Mouse (Mus musculus): ENCODE measurements at regions not wholly inside any gene's neighbourhood (a gene's known extent, or its start where the extent isn't known, plus 50 kb on each side); places are given as distances from the start of the nearest gene placed in this dataset.

DNA sequence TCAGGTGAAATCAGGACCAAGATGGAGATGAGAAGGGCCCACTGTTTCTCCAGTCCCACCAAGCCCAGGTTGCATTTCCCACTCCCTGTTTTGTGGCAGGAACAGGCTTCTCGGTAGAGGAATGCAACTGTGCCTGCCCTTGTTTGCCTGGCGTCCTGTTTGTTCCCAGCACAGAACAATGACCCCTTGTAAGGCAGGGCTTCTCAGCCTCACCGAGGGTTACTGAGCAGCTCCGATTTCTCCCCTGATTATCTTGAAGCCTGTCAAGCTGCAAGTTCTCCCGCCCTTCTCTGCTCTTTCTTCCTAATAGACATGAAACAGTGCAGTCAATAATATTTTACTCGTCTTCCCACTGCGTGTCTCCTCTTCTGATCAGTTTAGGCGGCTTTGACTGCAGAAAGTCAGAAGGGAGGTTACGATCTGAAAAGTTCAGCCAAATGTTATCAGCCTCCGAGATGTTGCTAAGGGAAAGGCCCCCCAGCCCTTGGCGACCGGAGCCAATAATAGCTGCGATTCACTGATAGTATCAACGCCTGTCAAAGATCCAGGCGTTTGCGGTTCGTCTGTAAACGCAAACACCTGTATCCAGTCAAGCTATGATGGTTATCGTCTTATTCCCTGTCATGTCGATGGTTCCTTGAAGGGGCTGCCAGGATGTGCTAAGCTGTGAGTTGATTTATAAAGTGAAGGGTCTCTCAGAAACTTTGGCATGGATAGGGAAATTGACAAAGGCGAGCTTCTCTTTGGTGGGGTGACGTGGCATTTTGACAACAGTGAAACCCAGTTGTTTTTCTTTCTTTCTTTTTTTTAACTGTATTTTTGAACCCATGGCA lies 287.7 kb upstream of the Zfp507 start:
- DNase-seq: peak in 1 of 2 experiments; percentile 8

DNA sequence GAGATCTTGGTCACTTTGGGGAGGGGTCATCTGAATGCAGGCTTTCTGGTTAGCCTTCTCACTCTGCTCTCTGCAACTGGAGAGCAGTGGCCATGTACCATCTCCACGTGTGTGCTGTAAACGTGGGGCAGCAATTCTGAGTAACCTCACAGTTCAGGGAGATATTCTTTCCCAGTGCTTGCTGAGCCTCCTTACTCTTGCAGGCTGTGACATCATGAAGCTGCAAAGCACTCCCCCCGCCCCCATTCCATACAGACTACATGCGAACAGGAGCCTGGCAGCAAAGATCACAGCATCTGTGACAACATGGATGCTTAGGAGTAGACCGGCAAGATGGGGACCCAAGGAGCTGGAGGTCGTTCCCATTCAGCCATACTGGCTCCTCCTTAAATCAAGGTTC lies 284.8 kb upstream of the Zfp507 start:
- DNase-seq: no peak

DNA sequence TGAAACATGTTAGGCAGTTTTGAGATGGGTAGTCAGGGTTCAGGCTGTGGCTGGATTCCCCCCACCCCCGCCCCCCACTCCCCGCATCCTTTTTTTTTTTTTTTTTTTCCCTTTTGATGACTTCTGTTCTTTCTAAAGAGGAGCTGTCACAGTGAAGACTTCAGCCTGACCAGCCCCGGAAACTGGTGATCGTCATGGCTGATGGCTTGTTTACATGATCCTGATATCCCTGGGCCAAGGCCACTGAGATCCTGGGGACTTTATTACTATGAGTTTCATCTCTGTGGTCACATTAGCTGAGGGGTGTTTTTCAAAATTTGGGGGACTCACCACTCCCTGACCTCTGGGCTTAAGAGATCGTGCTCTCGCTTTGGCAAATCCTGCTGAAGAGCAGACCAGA lies 275.9 kb upstream of the Zfp507 start:
- DNase-seq: peak; percentile 16 to 42

DNA sequence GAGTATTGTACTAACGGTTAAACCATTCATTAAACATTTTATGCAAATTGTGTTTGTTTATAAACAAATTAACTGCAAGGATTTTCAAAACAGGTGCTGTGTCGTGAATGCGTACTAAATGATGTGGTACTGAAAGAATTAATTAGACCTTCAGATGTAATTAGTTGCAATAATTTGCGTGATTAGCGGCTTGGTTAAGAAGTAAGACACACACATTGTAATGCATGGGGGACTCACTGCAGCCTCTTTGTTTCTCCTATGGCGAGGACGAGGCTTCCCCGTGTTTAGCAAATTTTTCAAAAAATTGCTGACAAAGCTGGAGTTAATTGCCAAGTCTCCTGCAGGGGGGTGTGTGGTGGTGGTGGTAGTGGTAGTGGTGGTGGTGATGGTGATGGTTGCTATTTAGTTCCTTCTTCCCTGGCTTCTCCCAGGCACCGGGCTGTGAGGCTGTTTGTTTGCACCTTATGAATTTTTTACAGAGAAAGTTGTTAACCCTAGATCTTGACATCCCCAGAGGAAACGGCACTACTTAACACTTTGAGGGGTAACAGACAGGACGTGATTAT lies 275.4 kb upstream of the Zfp507 start:
- DNase-seq: no peak

DNA sequence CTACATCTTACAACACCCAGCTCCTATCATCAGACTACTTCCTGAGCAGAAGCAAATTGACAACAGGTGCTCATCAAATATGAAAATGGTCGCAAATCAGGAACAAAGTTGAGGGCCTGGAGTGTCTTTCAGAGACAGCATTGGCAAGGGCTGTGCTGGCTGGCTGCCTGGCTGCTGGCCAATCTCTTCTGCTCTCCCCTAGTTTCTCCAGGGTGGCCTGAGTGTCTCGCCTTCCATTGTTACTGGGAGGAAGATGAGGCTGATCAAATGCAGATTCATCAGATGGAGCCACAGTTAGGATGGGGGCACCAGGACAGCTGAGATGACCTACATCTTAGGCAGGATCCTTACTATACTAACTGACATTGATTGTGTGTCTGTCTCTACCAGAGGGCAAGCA lies 274.5 kb upstream of the Zfp507 start:
- no peak for DNase-seq

DNA sequence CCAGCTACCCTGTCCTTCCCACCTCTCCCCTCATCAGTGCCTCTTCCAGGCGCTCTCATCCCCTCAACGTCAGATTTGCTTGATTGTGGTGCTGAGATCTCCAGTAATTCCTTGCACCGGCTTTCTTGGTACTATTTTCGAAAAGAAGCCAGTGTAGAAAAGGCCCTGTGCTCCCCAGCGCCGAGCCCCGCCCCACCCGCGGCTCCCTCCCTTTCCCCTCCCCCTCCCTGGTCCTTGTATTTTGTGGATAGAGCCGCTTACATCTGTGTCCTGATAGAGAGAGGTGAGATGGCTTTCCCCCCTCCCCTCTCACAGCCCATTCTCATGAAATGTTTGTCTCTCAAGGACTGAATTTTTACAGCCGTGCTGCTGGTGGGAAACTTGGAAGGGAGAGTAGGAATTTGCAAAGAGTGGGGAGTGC lies 273.2 kb upstream of the Zfp507 start:
- no peak for DNase-seq

DNA sequence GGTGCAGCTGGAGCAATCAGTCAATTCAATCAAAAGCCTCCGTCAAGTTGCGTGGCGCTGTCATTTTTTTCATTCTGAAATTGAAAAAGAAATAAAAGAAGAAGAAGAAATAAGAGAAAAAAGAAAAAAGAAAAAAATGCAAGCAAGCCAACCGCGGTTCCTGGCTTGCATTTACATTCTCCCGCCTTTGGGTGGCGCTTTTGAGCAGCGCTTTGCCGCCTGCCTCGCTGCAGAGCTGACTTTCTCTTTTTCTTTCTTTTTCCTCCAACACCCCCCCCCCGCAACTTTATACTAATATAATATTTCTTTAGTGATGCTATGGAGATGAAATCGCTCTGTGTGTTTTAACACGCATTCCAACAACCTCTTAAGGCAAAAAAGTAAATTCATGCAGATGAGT lies 269.0 kb upstream of the Zfp507 start:
- DNase-seq: no peak

DNA sequence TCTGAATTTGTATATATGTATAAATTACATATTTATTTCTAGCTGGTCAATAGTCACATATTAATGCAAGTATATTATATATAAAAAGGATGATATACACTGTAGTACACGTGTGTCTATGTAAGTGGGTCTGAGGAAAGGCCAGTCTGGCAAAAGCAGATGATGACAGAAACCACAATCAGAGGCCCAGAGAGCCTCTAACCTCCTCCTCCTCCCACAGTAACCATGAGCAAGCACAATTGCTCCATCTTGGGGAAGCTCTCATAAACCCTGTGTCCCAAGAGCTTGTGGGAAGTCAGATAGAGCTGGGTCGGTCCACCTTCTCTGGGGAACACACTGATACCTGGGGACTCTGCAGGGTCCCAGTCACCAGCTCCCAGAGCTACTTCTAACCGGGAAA lies 263.9 kb upstream of the Zfp507 start:
- DNase-seq: no peak

DNA sequence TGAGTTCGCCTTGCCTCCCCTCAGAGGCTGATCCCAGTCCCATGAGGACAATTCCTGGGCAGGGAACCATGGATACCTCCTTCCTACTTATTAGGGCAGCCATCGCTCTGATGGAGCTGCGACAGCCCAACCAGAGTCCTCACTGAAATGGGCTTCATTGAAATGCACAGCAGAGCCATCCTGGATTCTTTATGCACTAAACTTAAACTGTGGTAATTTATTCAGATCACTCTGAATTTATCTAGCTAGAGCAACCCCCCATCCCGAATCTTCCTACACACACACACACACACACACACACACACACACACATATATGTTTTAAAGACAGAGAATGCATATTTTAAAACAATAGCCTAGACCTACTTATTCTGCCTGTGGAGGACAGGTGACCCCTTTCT lies 258.9 kb upstream of the Zfp507 start:
- DNase-seq: no peak

DNA sequence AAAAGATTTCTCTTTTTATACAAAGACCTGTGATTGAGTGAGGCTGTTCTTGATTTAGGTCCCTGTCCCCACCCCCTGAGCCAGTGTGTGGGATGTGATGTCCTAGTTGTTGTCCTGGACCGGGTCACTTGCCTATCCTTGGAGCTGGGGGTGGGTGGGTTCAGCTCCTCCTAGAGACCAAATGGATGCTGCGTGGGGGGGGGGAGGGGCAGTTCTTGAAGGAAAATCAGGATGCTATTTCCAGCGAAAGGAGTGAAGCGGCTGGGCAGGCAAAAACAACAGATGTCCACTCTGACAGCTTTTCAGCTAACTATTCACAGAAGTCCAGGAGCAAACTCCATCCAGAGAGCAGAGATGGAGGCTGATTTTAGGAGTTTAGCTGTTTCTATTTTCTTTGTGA lies 257.6 kb upstream of the Zfp507 start:
- no peak for DNase-seq

DNA sequence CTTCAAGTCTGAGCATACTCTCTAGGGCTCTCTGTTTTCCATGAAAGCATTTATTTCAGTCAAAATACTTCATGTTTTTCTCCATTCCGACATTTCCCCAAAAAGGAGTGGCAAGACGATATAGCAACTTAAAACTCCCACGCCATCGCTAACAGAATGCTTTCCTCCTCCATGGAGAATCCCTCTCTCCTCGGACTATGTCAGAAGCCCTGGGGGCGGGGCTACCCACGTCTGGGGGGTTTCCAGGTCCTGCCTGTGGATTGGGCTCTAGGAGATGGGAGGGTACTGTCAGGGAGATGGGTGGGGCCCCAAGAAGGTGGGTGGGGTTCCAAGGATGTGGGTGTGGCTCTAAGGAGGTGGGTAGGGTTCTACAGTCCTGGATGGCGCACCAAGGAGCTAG lies 243.2 kb upstream of the Zfp507 start:
- DNase-seq: no peak

DNA sequence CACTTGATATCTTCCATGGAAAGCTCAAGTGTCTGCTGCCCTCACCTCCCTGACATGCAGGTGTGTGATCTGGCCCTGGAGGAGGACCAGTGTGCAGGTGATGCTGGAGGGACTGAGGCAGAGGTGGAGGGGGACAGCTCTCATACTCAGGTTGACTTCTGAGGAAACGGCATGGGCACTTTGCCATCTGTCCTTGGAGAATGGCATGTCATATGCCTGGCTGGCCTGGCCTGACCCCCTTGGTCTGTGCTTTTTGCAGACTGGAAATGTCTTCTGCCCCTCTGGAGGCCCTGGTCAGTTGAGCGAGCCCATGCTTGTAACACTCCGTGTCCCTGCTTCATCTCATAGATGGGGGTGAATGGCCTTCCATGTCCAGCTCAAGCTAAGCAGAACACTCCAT lies 229.1 kb upstream of the Zfp507 start:
- DNase-seq: no peak

DNA sequence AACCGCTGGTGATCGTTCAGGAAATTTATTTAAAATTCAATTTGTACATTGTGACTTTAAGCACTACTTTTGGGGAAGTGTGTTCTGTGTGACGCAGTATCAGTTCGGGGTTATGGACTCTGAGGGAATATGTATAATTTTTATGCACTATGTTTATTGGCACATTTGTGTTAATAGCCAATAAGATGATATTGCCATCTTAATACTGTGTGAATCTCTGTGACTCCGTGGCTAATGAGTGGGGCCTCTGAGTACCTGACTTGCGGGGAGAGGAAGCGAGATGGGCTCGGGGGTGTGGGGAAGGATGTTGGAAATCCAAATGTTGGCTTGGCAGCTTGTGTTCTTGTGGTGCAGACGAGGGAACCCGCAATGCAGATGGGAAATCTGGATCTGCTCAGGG lies 220.2 kb upstream of the Zfp507 start:
- no peak for DNase-seq

DNA sequence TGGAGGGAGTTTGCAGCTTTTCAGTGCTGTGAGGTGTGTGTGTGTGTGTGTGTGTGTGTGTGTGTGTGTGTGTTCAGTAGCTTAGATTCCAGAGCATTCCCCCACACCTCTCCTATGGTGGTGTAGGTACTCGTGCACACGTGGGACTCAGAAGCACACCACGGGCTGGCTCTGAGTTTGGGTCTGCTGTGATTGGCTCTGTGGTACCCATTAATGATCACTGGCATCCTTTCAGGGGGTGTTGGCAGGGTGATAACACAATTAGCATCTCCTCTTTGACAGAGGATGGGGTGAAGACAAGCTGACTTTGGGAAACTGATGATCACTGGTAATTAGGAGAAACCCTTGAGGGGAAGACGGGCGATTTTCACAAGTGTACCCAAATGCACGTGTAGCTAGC lies 219.7 kb upstream of the Zfp507 start:
- no peak for DNase-seq

DNA sequence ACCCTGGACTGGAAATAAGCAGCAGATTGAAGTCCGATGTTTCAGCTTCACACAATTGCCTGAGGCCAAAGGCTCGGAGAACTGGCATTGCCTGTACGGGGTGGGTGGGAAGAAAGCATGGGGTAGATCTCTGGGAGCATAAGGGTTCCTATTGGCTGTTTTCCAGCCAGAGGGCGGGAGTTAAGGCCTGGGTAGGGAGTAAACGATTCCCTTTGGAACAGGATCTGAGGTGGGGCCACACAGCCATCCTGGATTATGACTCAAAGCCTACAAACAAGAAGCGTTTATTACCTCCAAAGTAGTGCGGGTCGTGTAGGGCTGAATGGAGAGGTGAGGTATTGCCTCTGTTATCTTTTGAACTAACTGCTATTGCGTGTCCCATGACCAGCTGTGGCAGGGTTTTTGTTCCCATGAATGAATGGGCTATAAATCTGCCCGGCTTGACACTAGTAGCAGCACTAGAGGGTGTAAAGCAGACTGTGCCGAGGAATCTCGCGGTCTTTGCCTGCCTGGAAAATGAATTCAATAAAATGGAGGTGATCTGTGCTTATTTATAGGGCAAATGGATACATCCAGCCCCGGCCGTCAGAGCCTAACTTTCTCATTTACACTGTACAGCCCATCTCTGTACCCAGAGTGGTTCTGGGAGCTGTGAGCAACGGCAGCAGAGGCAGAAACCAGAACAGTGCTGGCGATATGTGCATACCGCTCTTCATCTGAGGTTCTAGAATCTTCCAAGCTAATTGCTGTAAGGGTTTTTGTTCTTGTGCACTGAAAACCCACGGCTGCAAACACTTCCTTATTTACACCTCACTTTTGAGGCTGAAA lies 214.3 kb upstream of the Zfp507 start:
- DNase-seq: no peak

DNA sequence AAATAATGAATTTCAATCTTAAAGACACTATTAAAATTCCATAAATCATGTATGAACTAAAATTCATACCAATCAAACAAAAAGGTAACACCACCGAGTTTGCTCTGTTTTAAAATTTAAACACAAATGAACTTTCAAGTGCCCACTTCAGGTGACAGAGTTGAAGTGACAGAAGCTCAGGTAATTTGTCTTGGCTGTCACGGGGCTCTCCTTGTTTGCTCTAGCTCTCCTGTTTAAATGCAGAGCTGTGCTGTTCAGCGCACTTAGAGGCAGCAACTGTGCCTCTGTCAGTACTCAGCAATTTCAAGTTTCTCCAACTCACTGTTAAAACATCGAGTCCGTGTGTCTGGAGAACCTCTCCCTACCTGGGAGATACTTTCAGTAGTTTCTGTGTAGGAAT lies 193.8 kb upstream of the Zfp507 start:
- DNase-seq: no peak

DNA sequence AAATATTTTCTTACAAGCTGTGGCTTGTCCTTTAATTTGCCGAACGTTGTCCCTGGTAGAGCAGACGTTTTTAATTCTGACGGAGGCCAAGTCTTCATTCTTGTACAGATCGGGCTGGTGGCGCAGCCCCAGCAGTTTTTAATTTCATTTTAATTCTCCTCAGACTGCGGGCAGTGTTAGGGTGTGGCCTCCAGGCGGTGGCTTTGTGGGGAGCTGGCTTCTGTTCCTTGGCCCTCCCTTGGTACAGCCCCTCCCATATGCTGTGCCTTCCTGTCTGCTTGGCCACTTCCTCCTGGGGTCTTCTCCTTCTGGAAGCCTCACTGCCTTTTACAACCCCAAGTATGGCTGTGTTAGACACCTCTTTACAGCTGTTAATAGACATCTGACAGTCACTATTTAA lies 189.7 kb upstream of the Zfp507 start:
- no peak for DNase-seq

DNA sequence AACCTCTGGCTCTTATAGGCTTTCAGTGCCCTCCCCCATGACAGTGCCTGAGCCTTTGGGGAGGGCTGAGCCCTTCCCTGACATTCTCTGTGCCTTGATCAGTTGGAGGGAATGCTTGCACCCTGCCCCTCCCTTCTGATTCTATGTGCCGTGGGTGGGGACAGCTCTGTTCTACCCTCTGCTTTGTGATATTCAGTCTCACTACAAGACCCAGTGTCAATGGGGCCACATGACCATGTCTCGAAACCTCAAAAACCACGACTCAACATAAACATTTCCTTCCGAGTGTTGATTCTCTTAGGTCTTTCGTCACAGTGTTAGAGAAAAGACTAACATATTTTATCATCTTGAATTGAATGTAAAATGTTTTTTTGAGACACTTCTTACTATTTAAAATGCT lies 188.3 kb upstream of the Zfp507 start:
- no peak for DNase-seq

DNA sequence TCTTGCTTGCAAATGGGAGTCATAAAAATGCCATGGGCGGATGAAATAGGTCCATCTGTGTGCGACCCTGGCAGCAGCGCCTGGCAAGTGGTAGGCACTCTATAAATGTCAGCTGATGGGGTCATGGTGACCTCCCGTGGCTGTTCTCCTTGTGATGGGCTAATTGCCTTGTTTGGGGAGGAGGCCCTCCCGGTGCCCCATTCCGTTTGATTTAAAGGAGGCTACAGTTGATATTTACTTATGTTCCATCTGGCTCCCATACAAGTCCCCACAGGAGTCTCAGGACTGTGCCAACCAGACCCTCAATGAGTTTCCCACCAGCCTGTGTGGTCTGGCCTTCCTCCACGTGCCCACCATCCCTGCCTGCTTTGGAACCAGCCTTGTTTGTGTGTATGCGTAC lies 186.7 kb upstream of the Zfp507 start:
- DNase-seq: no peak

DNA sequence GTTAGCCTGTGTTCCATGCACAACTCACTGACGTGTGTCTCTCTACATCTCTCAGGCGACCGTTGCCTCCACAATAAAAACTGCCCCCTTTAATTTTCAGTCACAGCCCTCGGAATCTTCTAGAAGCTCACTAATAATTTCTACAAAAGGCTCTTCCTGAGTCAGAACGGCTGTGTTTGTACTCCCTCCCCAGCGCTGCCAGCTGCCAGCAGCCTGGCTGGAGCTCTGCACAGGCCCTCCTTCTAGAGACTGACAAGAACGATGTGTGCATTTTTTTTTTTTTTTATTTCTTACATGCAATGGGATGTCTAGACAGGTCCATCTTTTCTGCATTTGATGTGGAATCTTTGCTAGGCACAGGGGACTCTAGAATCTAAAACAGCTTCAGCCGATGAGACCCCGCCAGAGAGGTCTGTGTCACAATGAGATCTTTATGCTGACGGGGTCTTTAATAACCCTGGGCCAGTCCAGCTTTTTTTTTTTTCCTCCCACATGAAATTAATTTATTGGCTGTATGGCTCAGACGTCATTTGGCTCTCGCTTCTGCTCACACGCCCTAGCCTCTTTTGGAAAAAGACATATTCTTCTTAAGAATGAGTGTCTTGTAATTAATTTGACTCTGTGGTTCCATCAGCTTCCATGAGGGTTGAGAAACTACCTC lies 185.8 kb upstream of the Zfp507 start:
- DNase-seq: peak in 1 of 2 experiments; percentile 40

DNA sequence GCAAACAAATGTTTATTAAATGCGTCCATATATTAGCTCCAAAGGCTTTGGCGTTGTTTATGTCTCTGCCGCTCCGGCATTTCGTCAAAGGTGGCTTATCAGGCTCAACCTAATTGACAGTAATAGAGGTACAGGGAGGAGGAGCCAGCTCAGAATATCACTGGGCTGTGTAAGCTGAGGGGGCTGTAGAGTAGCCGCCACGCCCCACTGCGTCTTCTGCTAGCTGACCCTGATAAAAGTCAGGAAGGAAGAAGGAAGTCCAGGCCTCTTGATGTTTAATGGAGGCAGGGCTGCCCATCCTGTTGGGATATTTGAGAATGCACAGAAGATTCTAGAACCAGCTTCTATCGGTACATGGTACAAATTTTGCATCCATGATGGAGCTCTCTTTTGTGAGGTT lies 175.2 kb upstream of the Zfp507 start:
- no peak for DNase-seq

DNA sequence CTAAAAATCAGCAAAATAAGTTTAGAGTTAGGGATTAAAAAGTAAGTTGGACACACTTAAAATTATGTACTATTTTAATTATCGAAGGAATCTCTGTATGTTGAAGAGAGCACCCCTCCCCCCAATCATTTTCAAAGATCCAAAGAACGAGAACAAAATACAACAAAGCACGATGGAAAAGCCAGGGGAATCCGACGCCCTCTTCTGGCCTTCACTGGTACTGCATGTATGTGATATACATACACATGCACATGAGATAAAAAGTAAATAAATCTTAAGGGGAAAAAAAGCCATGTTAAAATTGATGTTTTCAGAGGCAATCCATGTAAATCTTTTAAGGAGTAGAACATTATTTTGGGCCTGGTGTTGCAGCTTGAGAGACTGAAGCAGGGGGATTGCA lies 155.9 kb upstream of the Zfp507 start:
- peak in 1 of 2 experiments; percentile 24 for DNase-seq

DNA sequence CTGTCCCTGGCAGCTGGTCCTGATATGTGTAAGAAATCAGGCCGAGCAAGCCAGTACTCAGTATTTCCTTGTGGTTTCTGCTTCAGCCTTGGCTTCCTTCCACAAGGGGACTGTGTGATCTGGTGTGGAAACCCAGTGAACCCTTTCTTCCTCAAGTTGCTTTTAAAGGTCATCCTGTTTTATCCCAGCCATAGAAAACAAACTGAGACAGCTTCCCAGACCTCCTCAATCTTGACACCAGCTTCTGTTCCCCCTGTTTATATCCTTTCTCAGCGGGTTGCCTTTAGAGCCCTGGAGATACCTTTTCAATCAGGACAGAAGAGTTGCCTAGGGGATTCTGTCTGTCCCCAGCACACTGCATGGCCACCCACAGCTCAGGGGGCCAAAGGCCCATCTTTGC lies 155.2 kb upstream of the Zfp507 start:
- DNase-seq: peak in 1 of 2 experiments; percentile 28
